Mouse (Mus musculus) testis, adult 2 months (tissue): ENCODE data around the gene Ly6g6e. TPM values are rescaled to one million over a fixed set of nuclear protein-coding genes. Genes with fewer than 3 reads are reported as not detected.
A peak's percentile ranks its signal among the peaks of the same experiment; 100 is the strongest.
"Not testable (repeated sequence)": the region's sequence is repeated elsewhere in the genome, so short reads cannot be mapped to it uniquely, and the experiment has no call there.

ENCODE experiments used
- H3K27ac ChIP-seq: fragments of 200-500 bp; 2 replicates; pipeline ENCODE4 v1.5.1; 2012; ENCODE audit warnings: low read depth, low read length; ENCODE audit not compliant: control insufficient read depth, insufficient read depth
- H3K27me3 ChIP-seq: fragments of 200-500 bp; 2 replicates; pipeline ENCODE4 v1.6.1; 2012; ENCODE audit warnings: mild to moderate bottlenecking, low read length, moderate library complexity; ENCODE audit not compliant: control insufficient read depth, insufficient read depth
- H3K36me3 ChIP-seq: fragments of 200-500 bp; 2 replicates; pipeline ENCODE4 v1.6.1; 2012; ENCODE audit warnings: mild to moderate bottlenecking, low read length; ENCODE audit not compliant: control insufficient read depth, insufficient read depth
- H3K4me1 ChIP-seq: fragments of 200-500 bp; 2 replicates; pipeline ENCODE4 v1.6.1; 2012; ENCODE audit warnings: low read length; ENCODE audit not compliant: control insufficient read depth, insufficient read depth
- H3K4me3 ChIP-seq: fragments of 200-500 bp; 2 replicates; pipeline ENCODE4 v1.5.1; 2012; ENCODE audit warnings: low read depth, mild to moderate bottlenecking, low read length, moderate library complexity, mixed read lengths; ENCODE audit not compliant: control insufficient read depth
- CTCF ChIP-seq: fragments of 200-500 bp; IDR thresholded peaks from 2 replicates; pipeline ENCODE4 v1.5.1; 2012; ENCODE audit warnings: low read depth, mild to moderate bottlenecking, inconsistent platforms, low read length, moderate library complexity; ENCODE audit not compliant: control insufficient read depth, insufficient read depth, insufficient replicate concordance
- POLR2A ChIP-seq: fragments of 200-500 bp; IDR thresholded peaks from 2 replicates; pipeline ENCODE4 v1.6.1; 2012; ENCODE audit warnings: low read depth, mild to moderate bottlenecking, inconsistent platforms, low read length, moderate library complexity; ENCODE audit not compliant: control insufficient read depth
- polyA plus RNA-seq: library from polyadenylated mRNA; depleted of rRNA; stranded (reverse); fragments of >200 nt; gene quantifications from 2 replicates; pipeline ENCODE4 v1.2.3, GENCODE M21; 2012

Ly6g6e gene
- polyA plus RNA-seq, 1 experiment = 0.78 TPM

DNA sequence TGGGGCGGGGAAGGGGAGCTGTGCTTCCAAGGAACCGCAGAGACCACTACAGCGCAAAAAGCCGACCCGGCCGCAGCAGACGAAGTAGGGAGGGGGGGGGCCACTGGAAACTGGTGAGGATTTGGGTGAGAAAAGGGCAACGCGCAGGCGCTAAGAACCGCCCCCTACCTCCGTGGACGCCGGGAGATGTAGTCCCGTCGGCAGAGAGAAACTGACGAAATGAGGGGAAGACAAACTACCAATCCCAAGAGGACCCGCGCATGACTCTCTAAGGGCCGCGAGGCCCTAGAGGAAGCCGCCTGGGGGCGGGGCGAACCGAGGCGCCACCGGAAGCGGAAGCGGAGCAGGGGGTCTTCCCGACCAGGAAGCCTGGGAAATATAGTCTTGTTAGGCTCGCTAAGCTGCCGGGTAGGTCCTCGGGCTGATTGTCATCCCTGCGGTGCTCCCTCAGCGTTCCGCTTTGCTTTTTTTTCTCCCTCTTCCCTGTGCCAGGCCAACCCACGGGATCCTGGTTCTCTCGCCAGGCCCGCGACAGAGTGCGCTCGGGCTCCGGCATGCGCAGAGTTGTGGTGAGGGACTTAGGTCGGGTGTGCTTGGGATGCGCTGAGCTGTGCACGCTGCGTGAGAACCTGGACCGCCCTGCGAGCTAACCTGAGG, 44.6 kb downstream of the Ly6g6e start, which contains the start of gene Gpank1:
Gpank1 (plus strand) TSS at position 313 of the 657 bp plus-strand sequence.
- Histone ChIP-seq H3K36me3 (no peaks in the 10 kb centered on the region; the same call in none of the 2 replicates), H3K27me3 (no peaks in the 10 kb centered on the region), H3K4me3 (peak within 1 kb of the TSS; percentile 96), H3K4me1 (peaks cover 13% of the 10 kb centered on the region), H3K27ac (peak within 1 kb of the TSS; percentile 97)
- TF ChIP-seq POLR2A = peak; percentile 76
- TF ChIP-seq CTCF = no peak; the same call in 1 of the 2 replicates

DNA sequence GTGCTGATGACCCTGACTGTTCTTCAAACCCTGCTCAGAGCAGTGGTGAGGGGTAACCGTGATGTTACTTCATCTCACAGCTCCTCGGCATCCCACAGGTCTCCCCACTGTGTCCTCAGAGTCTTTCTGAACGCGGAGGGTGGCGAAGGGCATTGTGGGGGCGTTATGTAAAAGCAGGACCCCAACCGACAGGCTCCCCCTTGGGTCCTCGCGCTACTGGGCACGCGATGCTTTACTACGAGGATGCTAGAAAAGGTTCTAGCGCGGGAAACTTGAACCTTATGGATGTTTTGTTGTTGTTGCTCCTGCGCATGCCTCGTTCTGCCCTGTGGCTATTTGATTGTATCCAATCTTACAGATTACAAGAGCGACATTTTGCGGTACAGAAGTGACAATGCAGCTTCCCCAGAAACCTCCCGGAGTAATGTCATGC, 45.2 kb downstream of the Ly6g6e start, which contains the start of gene Csnk2b:
Csnk2b (minus strand) TSS at position 183 of the 433 bp plus-strand sequence.
- Histone ChIP-seq H3K27me3 (no peaks in the 10 kb centered on the region), H3K36me3 (no peaks in the 10 kb centered on the region; the same call in none of the 2 replicates), H3K4me1 (peaks cover 19% of the 10 kb centered on the region), H3K4me3 (peak within 1 kb of the TSS; percentile 96), H3K27ac (peak within 1 kb of the TSS; percentile 97)
- no peak for TF ChIP-seq POLR2A
- TF ChIP-seq CTCF = no peak

DNA sequence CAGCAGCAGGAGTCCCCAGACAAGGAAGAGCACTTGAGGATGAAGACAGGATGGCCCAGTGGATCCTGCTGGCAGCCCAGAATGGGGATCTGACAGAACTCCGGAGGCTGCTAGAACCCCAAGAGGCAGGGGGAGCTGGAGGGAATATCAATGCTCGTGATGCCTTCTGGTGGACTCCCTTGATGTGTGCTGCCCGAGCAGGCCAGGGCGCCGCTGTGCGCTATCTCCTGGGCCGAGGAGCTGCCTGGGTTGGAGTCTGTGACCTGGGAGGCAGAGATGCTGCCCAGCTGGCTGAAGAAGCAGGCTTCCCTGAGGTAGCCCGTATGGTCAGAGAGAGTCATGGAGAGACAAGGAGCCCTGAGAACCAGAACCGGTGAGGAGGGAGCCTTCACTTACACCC, 46.6 kb downstream of the Ly6g6e start:
- H3K27ac ChIP-seq, H3K27me3 ChIP-seq, H3K36me3 ChIP-seq: not testable (repeated sequence)
- Histone ChIP-seq H3K4me1 (peaks cover 27% of the 10 kb centered on the region), H3K4me3 (peak overlapping the region; percentile 56)

DNA sequence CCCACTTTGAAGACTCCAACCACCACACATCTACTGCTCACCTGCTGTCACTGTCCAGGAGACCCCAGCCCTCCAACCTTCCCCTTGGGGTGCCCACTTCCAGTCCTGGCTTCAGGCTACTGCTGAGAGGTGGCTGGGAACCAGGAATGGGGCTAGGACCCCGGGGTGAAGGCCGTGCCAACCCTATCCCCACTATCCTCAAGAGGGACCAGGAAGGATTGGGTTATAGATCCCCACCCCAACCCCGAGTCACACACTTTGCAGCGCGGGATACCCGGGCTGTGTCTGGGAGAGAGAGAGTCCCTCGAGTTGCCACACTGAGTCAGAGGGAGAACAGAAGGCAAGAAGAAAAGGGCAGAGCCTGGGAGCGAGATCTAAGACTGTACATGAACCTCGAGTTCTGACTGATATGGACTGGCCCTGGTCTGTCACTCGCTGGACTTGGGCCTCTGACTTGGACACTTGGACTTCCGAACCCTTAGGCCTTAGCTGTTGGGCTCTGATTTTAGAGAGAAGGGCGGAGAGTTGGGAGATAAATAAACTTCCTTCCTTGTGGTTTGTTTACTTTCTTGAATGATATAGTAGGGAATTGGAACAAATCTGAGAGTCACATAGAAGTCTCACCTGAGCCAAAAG, 47.7 kb downstream of the Ly6g6e start:
- not testable (repeated sequence) for H3K4me3 ChIP-seq, H3K27me3 ChIP-seq, H3K36me3 ChIP-seq, H3K27ac ChIP-seq
- peaks cover 27% of the 10 kb centered on the region for H3K4me1 ChIP-seq

DNA sequence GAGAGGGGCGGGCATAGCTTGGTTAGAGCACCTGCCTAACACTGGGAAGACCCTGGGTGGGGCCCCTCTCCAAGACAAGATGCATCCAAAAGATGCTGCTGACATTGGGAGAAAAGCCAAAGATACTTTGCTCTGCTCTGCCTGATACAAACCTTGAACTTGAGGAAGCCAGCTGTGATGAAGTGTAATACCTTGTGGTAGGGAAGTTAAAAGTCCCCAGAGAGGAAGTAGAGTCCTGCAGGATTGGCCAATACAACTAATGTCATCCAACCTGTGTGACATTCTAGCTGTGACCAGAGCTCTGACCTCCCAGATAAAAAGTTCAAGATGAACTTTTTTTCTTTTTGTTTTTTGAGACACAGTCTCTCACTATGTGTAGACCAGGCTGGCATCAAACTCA, 48.4 kb downstream of the Ly6g6e start:
- no peaks in the 10 kb centered on the region for H3K27me3 ChIP-seq
- no peaks in the 10 kb centered on the region; the same call in none of the 2 replicates for H3K36me3 ChIP-seq
- no peak overlapping the region for H3K4me3 ChIP-seq
- peaks cover 26% of the 10 kb centered on the region for H3K4me1 ChIP-seq
- TF ChIP-seq CTCF (no peak), POLR2A (no peak)
- no peak overlapping the region for H3K27ac ChIP-seq

DNA sequence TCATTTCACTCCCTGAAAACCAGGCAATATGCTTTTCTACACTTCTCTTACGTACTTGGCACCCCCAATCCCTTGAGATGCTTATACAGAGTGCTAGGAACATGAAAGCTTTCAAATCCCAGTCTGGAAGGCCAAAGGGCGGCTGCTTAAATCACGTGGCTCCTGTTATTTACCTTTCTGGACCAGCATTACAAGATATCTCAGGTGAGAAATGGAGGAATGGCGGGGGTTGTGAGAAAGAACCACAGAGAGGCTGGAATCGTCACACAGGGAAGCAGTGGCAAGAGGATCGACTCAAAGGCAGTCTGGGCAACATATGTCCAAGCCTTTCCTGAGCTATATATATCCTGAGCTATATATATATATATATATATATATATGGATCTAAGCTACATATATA, 48.9 kb downstream of the Ly6g6e start:
- TF ChIP-seq CTCF = no peak
- no peak for TF ChIP-seq POLR2A
- peaks cover 21% of the 10 kb centered on the region for H3K4me1 ChIP-seq
- H3K27ac ChIP-seq = no peak overlapping the region

DNA sequence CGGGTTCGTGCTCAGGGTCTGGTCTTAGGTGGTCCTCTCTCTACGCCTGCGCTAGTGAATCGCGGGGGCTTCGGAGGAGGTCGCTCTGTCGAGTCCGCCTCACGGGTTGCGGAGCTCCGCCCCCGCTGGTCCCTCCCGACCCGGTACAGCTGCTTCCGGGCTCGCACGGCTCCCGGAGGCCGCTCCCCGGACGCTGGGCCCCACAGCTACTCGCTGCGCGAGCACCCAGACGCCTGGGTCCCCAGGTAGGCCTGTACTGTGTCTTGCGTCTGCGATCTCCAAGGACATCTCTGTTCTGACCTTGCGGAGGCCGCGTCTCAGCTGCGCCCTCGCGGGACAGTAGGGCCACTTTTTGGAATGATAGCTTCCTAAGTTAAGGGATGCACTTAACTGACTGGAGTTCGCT, 49.5 kb downstream of the Ly6g6e start, which contains the start of gene D17H6S53E:
D17H6S53E (plus strand) TSS at position 168 of the 406 bp plus-strand sequence.
- H3K27me3 ChIP-seq = no peaks in the 10 kb centered on the region
- H3K4me1 ChIP-seq = peaks cover 20% of the 10 kb centered on the region
- peak within 1 kb of the TSS; percentile 74 for H3K27ac ChIP-seq
- TF ChIP-seq CTCF = no peak
- peak; percentile 57 for TF ChIP-seq POLR2A
- H3K4me3 ChIP-seq = peak within 1 kb of the TSS; percentile 88
- H3K36me3 ChIP-seq = no peaks in the 10 kb centered on the region; the same call in 1 of the 2 replicates

More for the DNA sequence above, 48.9 kb downstream of the Ly6g6e start:
- H3K36me3 ChIP-seq = no peaks in the 10 kb centered on the region; the same call in 1 of the 2 replicates
- no peaks in the 10 kb centered on the region for H3K27me3 ChIP-seq
- H3K4me3 ChIP-seq = no peak overlapping the region
